Mouse (Mus musculus): Measurements from ENCODE around the gene Tmem127.
"Not testable (repeated sequence)": the region's sequence is repeated elsewhere in the genome, so short reads cannot be mapped to it uniquely, and the experiment has no call there.

The Tmem127 gene

GRCm38 (mm10) chr2:127247592-127248333 lies at the start of gene Tmem127, which contains the start of gene Ciao1:
TSS of gene Tmem127 (plus strand) at chr2:127247908.
TSS of gene Ciao1 (minus strand) at chr2:127247816.
- DNase-seq (ENCODE audit: low spot score in 2 of 2) = peak; percentile 95 to 96

GRCm38 (mm10) chr2:127204932-127205331 lies 42.8 kb upstream of the Tmem127 start:
- DNase-seq (ENCODE audit: low spot score in 2 of 2) = peak; percentile 11 to 64

- not testable (repeated sequence) for DNase-seq (ENCODE audit: low spot score in 2 of 2)
Observed at GRCm38 (mm10) chr2:127205936-127206335, 41.8 kb upstream of the Tmem127 start.

- DNase-seq (ENCODE audit: low spot score in 2 of 2) = no peak
Observed at GRCm38 (mm10) chr2:127206916-127207315, 40.8 kb upstream of the Tmem127 start.

- peak; percentile 91 to 93 for DNase-seq (ENCODE audit: low spot score in 2 of 2)
Observed at GRCm38 (mm10) chr2:127207547-127208451, 39.9 kb upstream of the Tmem127 start, which contains the start of the genes 1810024B03Rik and Snrnp200. TSS of gene 1810024B03Rik (minus strand) at chr2:127208280. TSS of gene Snrnp200 (plus strand) at chr2:127208386.

GRCm38 (mm10) chr2:127208452-127208769 lies 39.3 kb upstream of the Tmem127 start:
- DNase-seq (ENCODE audit: low spot score in 2 of 2) = no peak

- DNase-seq (ENCODE audit: low spot score in 2 of 2) = no peak
Observed at GRCm38 (mm10) chr2:127210701-127211100, 37.0 kb upstream of the Tmem127 start.

GRCm38 (mm10) chr2:127217746-127218145 lies 30.0 kb upstream of the Tmem127 start:
- no peak for DNase-seq (ENCODE audit: low spot score in 2 of 2)

GRCm38 (mm10) chr2:127225261-127225660 lies 22.4 kb upstream of the Tmem127 start:
- DNase-seq (ENCODE audit: low spot score in 2 of 2) = no peak

- DNase-seq (ENCODE audit: low spot score in 2 of 2) = no peak
Observed at GRCm38 (mm10) chr2:127237897-127238610, 9.7 kb upstream of the Tmem127 start.

GRCm38 (mm10) chr2:127240065-127240464 lies 7.6 kb upstream of the Tmem127 start:
- no peak for DNase-seq (ENCODE audit: low spot score in 2 of 2)

GRCm38 (mm10) chr2:127248334-127249004 lies 761 bp downstream of the Tmem127 start:
- DNase-seq (ENCODE audit: low spot score in 2 of 2) = peak; percentile 45 to 49

- no peak for DNase-seq (ENCODE audit: low spot score in 2 of 2)
Observed at GRCm38 (mm10) chr2:127250291-127251008, 2.7 kb downstream of the Tmem127 start.

- no peak for DNase-seq (ENCODE audit: low spot score in 2 of 2)
Observed at GRCm38 (mm10) chr2:127251457-127251856, 3.7 kb downstream of the Tmem127 start.

GRCm38 (mm10) chr2:127251880-127252527 lies 4.3 kb downstream of the Tmem127 start:
- no peak for DNase-seq (ENCODE audit: low spot score in 2 of 2)

- DNase-seq (ENCODE audit: low spot score in 2 of 2) = no peak
Observed at GRCm38 (mm10) chr2:127252787-127253186, 5.1 kb downstream of the Tmem127 start.

- DNase-seq (ENCODE audit: low spot score in 2 of 2) = no peak
Observed at GRCm38 (mm10) chr2:127254604-127255134, 7.0 kb downstream of the Tmem127 start.

GRCm38 (mm10) chr2:127255294-127255693 lies 7.6 kb downstream of the Tmem127 start:
- DNase-seq (ENCODE audit: low spot score in 2 of 2) = no peak

GRCm38 (mm10) chr2:127259340-127259739 lies 11.6 kb downstream of the Tmem127 start:
- no peak for DNase-seq (ENCODE audit: low spot score in 2 of 2)

GRCm38 (mm10) chr2:127262480-127262879 lies 14.8 kb downstream of the Tmem127 start:
- DNase-seq (ENCODE audit: low spot score in 2 of 2) = no peak

Data from thymus, postnatal 10 days (tissue).